Mouse (Mus musculus): ENCODE data around the gene Fam241b.

Fam241b gene

DNA sequence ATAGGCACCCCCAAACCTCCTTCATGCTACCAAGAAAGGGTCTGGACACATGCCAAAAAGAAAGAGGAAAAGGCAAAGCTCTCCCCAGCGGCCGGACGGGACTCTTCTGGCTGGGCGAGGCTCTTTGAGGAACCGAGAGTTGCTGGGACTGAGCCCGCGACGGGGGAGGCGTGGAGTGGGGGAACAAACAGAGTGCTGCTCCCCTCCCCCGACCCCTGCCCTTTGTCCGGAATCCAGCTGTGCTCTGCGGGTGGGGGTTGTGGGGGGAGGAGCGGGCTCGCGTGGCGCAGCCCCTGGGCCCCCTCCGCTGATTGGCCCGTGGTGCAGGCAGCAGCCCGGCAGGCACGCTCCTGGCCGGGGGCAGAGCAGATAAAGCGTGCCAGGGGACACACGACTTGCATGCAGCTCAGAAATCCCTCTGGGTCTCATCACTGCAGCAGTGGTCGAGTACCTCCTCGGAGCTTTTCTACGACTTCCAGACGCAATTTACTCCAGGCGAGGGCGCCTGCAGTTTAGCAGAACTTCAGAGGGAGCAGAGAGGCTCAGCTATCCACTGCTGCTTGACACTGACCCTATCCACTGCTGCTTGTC, 10.9 kb downstream of the Fam241b start, which contains the start of gene Neurog3:
Gene Neurog3, plus strand, starts transcription at position 400 of the 591 bp plus-strand sequence.
- no peak for DNase-seq (ENCODE audit: low read depth, low spot score)

DNA sequence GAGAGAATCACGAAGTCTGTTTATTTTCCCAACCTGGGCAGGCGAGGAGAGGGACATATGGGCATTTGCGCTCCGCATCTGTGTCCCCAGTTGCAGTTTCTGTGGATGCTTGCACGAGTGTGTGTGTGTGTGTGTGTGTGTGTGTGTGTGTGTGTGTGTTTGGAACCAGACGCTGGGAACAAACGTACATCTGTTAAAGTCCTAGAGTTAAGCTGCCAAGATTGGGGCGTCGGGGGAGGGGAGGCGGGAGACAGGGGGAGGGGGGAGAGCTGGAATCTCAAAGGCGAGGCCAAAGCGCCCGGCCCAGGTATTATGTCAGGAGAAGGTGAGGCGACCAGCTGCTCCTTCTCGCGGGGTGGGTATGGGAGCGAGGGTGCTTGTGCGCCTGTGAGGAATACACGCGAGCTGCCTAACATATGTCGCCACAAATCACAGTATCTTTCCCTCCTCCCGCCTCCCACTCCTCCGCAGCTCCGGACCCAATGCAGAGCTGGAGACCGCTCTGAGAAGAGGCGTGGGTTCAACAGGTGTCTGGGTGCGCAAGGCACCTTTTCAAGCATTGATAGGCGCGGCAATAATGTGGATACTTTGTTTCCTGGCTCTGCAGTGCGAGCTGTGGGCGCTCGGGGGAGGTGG, 15.3 kb downstream of the Fam241b start:
- no peak for DNase-seq (ENCODE audit: low read depth, low spot score)

DNA sequence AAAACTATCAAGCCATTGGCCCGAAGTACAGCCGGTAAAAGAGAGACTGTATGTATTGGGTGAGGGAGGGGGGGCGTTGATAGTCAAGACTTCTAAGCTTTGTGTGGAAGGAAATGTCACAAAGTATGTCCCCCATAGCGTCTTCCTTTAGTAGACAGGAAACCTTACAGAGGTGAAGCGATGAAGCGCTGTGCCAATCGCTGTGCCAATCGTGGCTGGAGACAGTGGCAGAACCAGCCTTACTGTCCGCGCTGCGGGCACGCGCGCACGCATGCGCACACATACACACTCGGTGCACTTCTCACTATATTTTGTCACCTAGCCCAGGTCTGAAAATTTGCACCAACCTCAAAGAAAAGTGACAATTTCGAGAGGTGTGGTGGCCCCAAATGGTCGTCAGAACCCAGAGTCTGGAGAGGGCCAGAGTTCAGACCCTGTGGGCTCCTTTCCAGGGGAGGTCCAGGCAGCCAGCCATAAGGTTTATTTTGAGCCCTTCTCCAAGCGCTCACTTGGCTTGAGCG, 15.9 kb downstream of the Fam241b start:
- DNase-seq (ENCODE audit: low read depth, low spot score) = peak; percentile 18

GRCm38 (mm10) chr10:62127137-62127536, 16.6 kb downstream of the Fam241b start:
- DNase-seq (ENCODE audit: low read depth, low spot score) = no peak

- no peak for DNase-seq (ENCODE audit: low read depth, low spot score)
Measured at GRCm38 (mm10) chr10:62113865-62114647, 29.7 kb downstream of the Fam241b start.

GRCm38 (mm10) chr10:62111207-62111576, 32.5 kb downstream of the Fam241b start:
- no peak for DNase-seq (ENCODE audit: low read depth, low spot score)

- peak; percentile 43 for DNase-seq (ENCODE audit: low read depth, low spot score)
Measured at GRCm38 (mm10) chr10:62110504-62111206, 33.1 kb downstream of the Fam241b start.

DNA sequence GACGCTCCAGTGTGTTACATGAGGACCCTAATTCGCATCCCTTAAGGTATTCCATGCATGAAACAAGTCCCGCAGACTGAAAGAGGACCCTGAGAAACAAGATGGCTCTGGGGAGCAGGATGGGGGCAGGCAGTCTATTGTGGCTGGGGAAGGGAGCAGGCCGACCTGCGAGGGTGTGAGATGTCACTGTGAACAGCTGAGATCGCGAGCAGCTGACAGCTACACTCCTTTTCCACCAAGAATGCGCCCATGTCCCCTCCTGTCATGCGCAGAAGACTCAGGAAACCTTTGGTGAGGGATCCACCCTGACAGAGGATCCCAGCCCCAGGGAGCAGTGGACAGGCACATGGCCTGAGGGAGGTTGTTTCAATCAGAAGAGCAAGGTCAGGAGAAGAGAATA, 36.7 kb downstream of the Fam241b start:
- no peak for DNase-seq (ENCODE audit: low read depth, low spot score)

DNA sequence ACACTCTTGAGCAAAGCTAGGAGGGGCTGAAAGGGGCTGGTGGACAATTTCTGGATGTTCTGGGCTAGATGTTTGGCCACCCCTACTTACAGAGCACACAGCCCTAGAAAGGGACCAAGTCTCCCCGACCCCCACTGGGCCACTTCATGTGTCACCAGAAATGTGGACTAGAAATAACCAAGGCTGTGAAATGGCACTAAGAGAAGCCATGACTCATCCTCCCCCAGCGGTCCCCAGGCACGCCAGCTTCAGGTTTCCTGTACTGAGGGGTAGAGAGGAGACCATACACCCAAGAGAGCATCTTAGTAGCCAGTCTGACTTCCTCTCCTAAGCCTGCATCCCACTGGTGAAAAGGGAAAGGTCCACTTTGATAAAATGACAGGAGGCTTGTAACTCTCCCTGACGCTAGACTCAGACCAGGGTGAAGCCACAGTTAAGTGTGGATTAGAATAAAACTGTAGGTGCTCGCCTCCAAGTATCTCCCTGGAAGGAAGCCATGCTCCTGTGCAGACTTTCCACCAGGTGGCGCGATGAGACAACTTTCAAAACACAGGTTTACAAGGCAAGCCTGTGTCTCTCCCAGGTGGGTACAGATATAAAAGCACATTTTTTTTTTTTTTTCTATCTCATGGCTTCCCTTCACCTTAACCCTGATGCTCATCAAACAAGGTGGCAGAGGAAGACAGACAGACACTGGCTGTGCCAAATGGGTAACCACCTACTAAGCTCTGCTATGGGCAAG, 38.7 kb downstream of the Fam241b start:
- DNase-seq (ENCODE audit: low read depth, low spot score) = peak; percentile 32

- DNase-seq (ENCODE audit: low read depth, low spot score) = peak; percentile 36
Measured at GRCm38 (mm10) chr10:62101504-62102439, 41.9 kb downstream of the Fam241b start.

GRCm38 (mm10) chr10:62099749-62100403, 43.8 kb downstream of the Fam241b start:
- no peak for DNase-seq (ENCODE audit: low read depth, low spot score)

- DNase-seq (ENCODE audit: low read depth, low spot score) = no peak
Measured at GRCm38 (mm10) chr10:62094401-62094800, 49.3 kb downstream of the Fam241b start.

- no peak for DNase-seq (ENCODE audit: low read depth, low spot score)
Measured at GRCm38 (mm10) chr10:62093903-62094302, 49.8 kb downstream of the Fam241b start.

GRCm38 (mm10) chr10:62089486-62089885, 54.2 kb downstream of the Fam241b start:
- DNase-seq (ENCODE audit: low read depth, low spot score) = no peak

DNA sequence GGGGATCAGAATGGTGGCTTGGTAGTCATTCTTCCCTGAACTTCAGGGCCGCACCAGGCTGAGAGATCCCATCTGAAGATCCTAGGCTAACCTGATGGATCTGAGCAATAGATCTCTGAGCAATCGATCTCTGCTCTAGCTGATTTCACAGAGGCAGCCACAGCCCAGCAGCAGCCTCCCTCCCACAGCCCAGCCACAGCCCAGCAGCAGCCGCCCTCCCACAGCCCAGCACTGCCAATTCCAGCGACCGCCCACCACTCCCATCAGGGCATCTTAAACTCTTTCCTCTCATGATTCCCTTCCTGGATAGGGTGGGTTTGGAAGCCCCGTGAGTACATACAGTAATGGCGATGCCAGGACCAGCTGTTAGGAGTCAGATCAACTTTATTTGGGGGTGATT, 54.6 kb downstream of the Fam241b start:
- no peak for DNase-seq (ENCODE audit: low read depth, low spot score)

DNA sequence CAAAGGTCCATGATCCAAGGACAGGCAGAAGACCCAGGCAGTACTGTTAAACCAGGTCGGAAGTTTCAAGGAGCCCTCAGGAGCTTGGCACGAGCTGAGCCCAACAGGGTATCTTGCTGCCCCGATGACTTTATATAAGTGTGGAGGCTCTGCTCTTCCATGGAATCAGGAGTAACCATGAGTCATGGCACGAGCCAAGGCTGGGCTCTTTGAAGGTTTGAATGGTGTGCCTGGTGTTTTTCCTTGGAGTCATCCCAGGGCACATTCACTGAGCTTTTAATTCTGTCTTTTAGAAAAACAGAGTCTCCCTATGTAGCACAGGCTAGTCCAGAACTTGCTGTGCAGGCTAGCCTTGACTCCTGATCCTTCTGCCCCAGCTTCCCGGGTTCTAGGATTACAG, 55.3 kb downstream of the Fam241b start:
- no peak for DNase-seq (ENCODE audit: low read depth, low spot score)

DNA sequence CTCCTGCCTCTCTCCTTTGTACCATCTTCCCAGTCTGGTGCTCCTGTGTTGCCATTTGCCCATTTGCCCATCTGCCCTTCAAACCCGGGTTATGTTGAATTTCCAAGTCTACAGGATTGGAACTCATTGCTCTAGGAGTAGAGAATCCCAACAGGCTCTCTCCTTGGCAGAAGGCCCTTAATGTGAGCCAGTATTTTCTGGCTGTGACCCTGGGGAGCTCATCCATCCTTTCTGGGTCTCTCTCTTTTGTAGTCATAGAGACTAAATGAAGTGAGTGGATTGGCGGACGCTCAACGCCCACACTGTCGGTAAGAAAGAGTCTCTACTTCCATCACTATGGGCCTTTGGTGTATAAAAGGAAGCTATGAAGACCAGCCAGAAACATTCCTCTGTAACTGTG, 56.9 kb downstream of the Fam241b start:
- no peak for DNase-seq (ENCODE audit: low read depth, low spot score)

GRCm38 (mm10) chr10:62086044-62086443, 57.7 kb downstream of the Fam241b start:
- DNase-seq (ENCODE audit: low read depth, low spot score) = no peak

Measured in skeletal muscle tissue, adult 2 months (tissue).